Mouse (Mus musculus): ENCODE results near the gene Smad1. TPM values are rescaled to one million over a fixed set of nuclear protein-coding genes. Genes with fewer than 3 reads are reported as not detected.
"Not testable (repeated sequence)": the region's sequence is repeated elsewhere in the genome, so short reads cannot be mapped to it uniquely, and the experiment has no call there.

Gene Smad1
- 15.5 and 20.6 TPM in 2 replicates for total RNA-seq (2017)

DNA sequence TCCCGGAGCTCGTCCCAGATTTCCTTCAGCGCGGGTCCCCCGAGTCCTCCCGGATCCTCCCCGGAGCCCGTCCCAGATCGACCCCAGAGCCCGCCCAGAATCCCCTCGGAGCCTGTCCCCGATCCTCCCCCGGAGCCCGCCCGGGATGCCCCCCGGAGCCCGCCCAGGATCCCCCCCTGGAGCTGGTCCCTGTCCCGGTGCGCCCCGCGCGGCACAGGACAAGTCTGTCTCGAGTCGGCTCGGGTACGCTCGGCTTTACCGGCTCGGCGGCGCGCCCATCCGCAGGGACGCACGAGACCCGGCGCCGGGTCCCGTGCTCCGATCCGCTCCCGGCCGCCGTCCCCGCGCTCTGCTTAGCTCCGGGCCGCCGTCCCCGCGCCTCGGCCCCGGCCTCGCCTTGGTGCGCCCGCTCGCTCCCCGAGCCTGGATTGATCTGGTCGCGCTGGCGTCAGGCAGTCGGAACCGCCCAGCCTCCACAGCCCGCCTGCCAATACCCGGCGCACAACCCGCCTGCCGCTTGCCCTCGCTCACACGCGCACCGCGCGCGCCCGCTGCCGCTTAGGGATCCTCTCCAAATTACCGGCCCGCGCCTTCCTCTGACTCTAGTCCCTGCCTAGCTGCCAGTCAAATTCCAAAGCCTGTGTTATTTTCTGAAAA is at the start of gene Smad1:
Smad1 (minus strand) TSS at position 525 of the 657 bp plus-strand sequence.
- ATAC-seq (replicated peaks; ENCODE audit: low read depth, poor library complexity, severe bottlenecking), result peak; percentile 85

DNA sequence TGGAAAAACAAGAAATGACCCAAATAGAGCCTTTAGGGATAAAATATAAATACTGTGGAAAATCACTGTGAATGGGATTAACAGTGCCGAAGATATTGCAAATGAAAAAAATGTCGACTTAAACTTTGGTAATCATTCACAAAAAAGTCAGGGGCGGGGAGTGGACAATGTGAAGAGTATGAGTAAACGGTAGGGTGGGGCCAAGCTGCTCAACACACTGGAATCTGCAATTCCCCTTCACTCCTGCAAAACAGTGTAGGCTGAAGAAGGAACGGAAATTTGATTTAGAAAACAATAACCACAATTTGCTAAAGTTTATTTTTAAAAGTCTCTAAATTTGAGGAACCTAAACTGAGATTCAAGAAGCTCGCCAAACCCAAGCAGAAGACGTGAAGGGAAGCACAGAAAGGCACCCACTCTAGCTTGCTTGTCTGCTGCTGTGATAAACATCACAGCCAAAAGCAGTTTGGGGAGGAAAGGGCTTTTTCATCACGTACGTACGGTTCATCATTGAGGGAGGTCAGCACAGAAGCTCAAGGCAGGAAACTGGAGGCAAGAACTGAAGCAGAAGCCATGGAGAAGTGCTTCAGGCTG is 48.0 kb upstream of the Smad1 start:
- ATAC-seq (replicated peaks; ENCODE audit: low read depth, poor library complexity, severe bottlenecking), result peak; percentile 69

DNA sequence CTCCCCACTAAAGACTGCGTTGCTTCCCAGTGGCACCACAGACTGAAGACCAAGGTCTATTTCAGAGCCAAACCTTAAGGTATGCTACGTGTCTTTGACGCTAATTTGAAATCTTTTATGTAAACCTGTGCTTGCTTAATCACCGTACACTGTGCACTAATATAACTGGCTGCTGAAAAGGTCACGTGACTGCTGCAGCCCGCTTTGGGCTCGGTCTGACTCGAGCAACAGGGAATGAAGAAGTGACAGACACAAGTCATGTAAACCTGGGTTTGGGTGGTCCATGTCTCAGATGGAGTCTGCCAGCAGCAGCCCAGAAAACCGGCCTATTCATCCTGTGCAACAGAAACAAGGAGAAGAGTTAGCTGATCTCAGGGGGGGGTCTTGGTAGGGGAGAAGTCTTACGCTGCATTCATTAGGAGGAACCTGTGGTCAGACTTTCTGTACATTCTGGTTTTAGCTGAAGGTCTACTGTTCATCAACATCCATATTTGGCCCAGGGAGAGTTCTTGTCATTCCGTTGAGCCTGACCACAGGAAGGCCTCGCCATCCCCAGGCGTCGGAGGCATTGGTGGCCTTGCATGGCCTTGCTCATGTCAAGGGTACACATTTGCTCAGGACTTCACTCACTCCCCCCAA is 44.3 kb upstream of the Smad1 start:
- ATAC-seq (replicated peaks; ENCODE audit: low read depth, poor library complexity, severe bottlenecking), result peak; percentile 64

DNA sequence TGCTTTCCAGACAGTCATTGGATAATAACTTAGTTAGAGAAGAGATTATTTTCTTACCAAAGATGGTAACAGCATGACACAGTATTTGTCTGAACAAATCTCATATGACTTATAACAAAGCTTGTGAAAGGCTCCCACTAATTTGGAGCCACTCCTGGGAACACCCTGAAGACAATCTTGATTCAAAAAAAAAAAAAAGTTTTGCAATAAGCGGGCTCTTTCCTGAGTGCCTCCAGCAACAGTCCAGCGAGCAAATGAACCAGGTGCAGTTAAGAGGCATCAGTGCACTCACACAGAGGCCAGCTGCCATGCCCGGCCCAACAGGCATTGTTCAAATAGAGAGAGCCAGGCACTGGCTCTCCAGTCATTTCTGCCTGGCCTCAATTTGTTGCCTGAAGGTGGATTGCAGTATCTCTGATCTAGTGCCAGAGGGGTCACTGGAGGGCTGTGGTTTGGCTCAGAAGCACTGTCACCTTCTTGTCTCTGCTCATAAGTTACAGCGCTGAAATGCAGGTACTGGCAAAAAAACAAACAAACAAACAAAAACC is 34.7 kb upstream of the Smad1 start:
- ATAC-seq (replicated peaks; ENCODE audit: low read depth, poor library complexity, severe bottlenecking), result no peak

DNA sequence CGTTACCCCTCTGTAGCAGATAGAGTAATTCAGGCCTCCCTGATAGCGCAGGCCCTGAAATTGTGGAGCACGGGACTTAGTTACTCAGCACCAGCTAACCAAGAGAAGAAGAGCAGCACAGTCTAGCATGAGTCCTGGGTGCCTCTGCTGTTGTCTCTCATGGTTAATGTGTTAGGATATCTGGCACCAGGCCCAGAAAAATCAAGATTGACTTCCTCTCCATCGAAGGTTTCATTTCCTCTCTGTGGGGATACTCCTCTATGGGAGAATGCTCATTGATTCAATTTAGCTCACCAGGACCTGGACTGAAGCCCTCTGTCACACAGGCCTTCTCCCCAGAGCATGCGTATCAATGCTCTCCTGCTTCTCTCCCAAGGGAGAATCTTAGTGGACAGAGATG is 15.6 kb upstream of the Smad1 start:
- ATAC-seq (replicated peaks; ENCODE audit: low read depth, poor library complexity, severe bottlenecking), result peak; percentile 97

DNA sequence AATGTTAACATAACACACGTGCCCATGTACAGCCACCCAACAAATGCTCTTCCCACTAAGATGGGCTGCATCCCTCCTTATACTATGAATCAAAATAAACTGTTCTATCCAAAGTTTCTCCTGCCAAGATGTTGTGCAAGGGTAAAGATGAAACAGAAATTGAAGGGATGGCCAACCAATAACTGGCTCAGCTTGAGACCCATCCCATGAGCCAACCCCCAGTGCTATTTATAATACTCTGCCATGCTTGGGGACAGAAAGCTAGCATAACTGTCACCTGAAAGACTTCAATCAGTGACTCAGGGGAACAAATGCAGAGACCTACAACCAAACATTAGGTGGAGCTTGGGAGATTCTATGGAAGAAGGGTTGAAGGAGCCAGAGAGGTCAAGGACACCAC is 11.2 kb upstream of the Smad1 start:
- no peak for ATAC-seq (replicated peaks; ENCODE audit: low read depth, poor library complexity, severe bottlenecking)

DNA sequence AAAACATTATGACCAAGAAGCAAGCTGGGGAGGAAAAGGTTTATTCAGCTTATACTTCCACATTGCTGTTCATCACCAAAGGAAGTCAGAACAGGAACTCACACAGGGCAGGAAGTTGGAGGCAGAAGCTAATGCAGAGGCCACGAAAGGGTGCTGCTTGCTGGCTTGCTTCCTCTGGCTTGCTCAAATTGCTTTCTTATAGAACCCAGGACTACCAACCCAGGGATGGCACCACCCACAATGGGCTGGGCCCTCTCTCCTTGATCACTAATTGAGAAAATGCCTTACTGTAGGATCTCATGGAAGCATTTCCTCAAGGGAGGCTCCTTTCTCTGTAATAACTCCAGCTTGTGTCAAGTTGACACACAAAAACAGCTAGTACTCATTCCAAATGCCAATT is 8.0 kb upstream of the Smad1 start:
- ATAC-seq (replicated peaks; ENCODE audit: low read depth, poor library complexity, severe bottlenecking), result not testable (repeated sequence)

DNA sequence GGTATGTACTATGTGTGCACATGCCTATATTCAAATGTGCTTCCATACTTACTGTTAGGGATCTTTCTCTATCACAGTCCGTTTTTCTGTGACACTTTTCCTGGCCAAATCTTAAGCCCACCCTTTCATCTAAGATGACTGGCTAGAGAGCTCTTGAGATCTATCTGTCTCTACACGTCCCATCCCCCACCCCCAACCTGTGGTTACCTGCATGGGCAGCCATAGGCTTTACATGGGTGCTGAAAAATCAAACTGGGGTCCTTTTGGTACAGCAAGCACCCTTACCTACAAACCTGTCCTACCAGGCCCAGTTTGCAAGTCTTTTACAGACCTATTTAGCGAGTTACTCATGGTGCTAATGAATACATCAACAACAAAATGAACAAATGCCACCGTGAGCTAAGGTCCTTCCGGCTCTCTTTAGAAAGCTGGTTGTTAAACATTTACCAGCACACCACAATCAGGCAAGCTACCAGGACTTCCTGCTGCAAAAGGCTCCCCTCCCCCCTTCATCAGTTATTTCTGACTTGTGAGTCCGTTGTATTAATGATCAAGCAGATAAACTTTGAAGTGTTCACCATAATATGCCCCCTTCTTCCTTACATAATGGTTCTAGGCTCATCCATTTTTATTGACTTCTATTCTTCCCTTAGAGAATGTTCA is 5.7 kb upstream of the Smad1 start:
- ATAC-seq (replicated peaks; ENCODE audit: low read depth, poor library complexity, severe bottlenecking), result 0 out of 2 replicates have a peak, but pooled peaks have one; percentile 15

DNA sequence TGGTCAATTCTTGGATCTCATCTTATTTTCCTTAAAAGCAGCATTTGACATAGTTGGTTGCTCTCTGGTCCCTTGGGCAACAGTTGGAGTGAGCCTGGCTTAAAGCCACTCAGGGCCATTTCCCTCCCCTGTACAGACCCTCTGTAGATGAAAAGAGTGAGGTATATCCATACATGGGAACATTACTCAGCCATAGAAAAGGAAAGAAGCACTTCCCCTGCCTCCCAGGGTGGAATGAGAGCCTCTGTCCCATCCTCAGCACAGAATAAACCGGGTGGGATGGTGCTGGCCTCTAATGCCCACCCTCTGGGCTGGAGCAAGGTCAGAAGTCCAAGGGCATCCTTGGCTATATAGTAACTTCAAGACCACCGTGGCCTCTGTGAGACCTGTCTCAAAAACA is 1.4 kb upstream of the Smad1 start:
- ATAC-seq (replicated peaks; ENCODE audit: low read depth, poor library complexity, severe bottlenecking), result no peak

DNA sequence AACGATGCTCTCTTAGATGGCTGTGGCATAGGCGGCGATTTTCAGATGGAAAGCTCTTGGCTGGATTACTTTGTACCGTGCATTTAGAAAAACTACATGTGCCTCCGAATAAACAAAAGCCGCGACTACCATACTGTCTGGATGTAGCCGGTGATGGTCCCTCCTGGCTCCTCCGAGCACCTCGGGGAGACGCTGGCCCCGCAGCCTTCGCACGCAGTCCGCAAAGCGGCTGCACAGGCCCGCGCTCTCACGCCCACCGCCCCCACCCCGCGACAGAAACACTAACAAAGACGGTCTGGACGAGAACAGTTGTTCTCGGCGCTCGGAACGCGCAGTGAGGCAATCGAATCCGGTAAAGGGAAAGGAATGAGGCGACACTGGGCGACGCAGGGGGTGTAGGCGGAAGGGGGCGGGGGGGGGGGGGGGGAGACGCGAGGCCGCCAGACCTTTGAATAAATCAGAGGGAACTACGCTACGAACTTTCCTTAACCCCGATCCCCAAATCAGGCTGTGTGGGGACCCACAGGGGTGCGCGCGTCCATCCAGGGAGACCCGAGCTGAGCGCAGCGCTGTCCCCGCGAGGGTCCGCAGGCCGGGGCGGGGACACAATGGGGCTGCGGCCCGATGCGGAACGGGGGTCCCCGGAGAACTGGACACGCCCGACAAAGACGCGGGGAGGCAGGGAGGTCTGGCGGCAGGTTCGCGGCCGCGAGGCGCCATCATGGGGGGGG is 902 bp downstream of the Smad1 start:
- peak; percentile 23; the same call in 1 of the 2 replicates for ATAC-seq (replicated peaks; ENCODE audit: low read depth, poor library complexity, severe bottlenecking)

DNA sequence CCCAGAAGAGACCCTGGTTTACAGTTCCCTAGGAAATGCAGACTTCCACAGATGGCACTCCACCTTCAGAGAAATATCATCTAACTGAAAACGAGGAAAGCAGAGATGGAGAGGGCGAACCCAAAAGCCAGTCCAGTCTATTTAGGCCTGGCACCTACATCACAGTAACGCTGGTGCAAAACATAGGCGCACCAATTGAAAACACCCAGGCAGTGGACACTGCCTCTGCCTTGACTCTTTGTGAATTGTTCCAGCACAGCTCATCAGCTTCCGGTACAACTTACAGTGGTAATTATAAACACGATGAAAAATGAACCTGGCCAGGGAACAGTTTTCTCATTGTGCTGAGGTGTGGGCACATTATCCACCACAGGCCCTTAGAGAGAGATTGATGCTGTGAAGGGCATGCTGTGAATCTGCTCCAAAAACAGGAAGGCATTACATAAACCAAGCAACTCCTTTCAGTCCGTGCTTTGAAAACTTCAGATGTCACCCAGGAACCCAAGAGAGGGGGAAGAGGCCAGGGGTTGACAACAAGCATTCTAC is 1.5 kb downstream of the Smad1 start:
- peak; percentile 33 for ATAC-seq (replicated peaks; ENCODE audit: low read depth, poor library complexity, severe bottlenecking)

DNA sequence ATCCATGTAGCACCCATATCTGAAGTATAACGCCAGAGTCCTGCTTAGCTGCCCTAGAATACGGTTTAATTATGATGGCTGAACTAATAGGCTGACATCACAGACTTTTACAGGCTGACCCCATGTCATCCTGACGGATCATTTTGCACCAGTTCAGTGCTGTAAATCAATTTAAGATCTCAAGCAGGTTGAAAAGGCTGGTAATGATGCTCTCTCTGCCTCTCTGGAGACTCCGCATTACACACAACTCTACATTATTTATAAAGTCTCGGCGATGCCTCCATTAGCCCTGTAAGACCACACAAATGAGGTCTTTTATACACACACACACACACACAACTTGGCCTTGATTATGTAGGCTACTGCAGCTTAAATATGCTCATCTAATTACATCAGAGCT is 2.4 kb downstream of the Smad1 start:
- ATAC-seq (replicated peaks; ENCODE audit: low read depth, poor library complexity, severe bottlenecking), result no peak

DNA sequence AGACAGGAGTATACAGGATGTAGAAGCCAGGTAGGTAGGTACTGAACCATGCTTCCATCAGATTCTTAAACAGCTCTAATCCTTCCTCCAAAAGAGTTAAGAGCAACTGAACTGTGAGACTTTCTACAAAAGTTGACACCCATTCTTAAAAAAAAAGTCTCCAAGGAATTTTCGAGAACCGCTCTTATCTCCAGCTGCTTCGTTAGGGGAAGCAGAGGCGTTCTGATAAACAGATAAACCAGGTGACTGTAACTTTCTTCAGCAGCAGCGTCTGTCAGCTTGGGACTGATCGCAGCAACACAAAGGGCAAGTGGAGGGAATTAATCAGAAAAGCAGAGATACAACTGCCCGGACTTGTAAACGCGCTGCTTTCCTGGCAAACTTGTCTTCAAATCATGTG is 5.3 kb downstream of the Smad1 start:
- ATAC-seq (replicated peaks; ENCODE audit: low read depth, poor library complexity, severe bottlenecking), result no peak

DNA sequence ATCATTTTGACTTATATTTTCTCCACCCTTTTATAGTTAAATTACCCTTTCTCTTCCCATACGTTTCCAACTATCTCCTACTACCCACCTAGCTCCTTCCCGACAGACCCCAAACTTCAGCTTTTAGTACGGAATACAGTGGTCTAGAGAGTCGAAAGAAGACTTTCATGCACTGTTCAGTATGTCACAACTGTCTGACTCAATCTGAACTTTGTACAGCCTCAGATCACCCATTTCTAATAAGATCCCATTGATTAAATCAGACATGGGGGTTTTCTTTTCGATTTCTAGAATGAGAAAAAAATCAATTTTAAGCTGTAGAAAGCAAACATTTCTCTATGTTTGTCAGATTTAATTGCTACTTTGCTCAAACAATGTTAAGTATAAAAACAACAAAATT is 6.1 kb downstream of the Smad1 start:
- ATAC-seq (replicated peaks; ENCODE audit: low read depth, poor library complexity, severe bottlenecking), result no peak

DNA sequence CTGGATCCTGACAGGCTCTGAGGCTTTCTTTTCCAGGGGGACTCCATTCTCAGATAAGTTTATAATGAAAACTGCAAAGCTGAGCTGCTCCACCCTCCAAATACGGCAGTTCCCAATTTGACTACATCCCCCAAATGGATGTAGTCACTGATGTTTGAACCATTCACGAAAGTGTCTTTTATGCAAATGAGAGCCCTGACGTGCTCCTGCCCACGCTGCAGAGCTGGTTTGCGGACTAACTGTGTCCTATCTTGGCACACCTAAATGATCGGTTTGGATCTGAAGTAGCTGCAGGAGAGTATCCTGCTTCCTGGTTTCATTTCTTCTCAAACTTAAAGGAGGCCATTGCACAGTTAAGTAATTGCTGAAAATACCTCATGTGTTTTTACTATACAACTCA is 6.7 kb downstream of the Smad1 start:
- ATAC-seq (replicated peaks; ENCODE audit: low read depth, poor library complexity, severe bottlenecking), result peak; percentile 48

DNA sequence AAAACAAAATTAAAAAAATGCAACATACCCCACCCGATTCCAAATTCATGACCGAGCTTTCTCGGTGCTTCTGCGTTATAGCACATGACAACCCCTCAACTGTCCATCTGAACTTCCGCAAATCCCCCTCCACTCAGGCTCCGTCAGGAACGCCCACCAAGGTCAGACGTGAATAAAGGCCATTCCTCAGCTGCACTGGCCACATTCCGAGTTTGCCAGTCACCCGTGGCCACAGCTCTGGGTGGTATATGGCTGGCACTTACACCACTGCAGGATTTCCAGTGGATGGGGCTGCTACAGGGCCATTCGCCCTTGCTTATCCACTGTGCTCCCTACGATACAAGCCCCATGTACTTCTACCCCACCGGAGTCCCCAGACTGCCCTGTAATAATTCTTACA is 7.9 kb downstream of the Smad1 start:
- no peak for ATAC-seq (replicated peaks; ENCODE audit: low read depth, poor library complexity, severe bottlenecking)

DNA sequence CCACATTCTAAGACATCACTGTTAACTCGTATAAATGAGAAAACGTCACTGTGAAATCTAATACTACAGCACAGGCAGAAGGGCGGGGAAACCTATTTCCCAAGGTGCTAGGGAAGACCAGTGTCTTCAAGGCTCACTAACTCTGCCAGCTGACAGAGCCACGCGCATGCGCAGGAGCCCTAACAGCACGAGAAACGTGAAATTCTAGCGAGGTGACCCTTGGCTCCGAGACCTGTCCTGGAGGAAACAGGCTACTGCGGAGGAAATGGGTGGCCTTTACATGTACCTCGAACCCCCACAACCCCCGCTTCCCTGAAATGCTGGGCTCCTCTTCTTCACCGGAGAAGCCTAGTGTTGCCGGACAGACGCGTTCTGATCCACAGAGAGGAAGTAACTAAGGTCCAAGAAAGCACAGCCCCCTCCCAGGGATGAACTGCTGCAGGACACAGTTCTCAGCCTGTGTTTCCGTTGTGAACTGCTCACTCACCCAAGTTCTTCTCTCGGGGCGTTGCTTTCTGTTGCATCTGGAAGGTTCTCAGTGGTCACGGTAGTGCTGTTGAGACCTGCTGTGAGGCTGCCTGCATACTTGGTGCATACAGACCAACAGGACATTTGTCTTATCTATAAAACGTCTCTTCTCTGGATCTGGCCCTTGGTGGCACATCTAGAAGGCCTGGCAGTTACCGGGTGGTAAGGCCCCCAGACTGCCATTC is 10.1 kb downstream of the Smad1 start:
- no peak for ATAC-seq (replicated peaks; ENCODE audit: low read depth, poor library complexity, severe bottlenecking)

DNA sequence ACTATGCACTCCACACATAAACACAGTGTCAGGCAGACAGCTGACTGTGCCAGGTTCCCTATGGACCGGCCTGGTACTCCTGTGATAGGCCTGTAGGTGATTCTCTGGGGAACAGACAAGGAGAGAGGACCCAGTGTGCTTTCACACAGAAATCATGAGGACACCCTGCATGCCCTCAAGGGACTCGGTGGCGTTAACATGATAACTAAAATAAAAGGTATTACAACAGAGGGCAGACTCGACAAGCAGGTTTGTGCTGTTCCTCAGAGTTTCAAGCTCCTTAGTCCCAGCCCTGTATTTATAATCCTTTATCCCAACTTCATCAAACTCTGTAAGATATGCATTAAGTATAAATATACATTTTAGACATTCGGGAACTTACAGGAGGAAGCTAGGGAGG is 12.5 kb downstream of the Smad1 start:
- no peak for ATAC-seq (replicated peaks; ENCODE audit: low read depth, poor library complexity, severe bottlenecking)

DNA sequence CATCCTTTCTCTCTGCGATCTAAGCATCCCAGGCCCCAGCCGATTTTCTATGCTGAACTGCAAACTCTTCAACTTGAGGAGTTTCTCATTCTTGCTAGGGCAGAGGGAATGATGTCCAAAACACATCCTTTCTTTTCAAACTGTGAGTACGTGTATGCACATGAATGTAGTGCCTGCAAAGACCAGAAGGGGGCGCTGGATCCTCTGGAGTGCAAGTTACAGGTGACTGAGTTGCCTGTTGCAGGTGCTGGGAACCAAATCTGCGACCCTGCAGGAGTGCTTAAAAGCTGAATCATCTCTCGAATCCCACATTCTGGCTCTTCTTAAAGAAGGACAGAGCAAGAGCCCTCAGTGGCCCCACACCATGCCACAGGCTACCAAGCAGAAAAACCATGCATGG is 13.0 kb downstream of the Smad1 start:
- no peak for ATAC-seq (replicated peaks; ENCODE audit: low read depth, poor library complexity, severe bottlenecking)

All from common myeloid progenitor, adult 5-6 weeks (primary cell).